Mouse (Mus musculus) adrenal gland, postnatal 36 days (tissue): ENCODE data around the gene Fuz. TPM values are rescaled to one million over a fixed set of nuclear protein-coding genes. Genes with fewer than 3 reads are reported as not detected.
A peak's percentile ranks its signal among the peaks of the same experiment; 100 is the strongest.
"Not testable (repeated sequence)": the region's sequence is repeated elsewhere in the genome, so short reads cannot be mapped to it uniquely, and the experiment has no call there.

Source experiments
- DNase-seq, 2 experiments: peaks; one replicate each; pipeline ENCODE4 v3.0.0; 2021; ENCODE audit warnings: mixed read lengths in 1 of 2
- total RNA-seq, 2 experiments: library from RNA; stranded (reverse); gene quantifications; 2 replicates each; pipeline ENCODE4 v1.2.3; 2021

Gene Fuz
- total RNA-seq, 2 experiments from 2014 or later: 24.9 to 25.8 TPM

DNA sequence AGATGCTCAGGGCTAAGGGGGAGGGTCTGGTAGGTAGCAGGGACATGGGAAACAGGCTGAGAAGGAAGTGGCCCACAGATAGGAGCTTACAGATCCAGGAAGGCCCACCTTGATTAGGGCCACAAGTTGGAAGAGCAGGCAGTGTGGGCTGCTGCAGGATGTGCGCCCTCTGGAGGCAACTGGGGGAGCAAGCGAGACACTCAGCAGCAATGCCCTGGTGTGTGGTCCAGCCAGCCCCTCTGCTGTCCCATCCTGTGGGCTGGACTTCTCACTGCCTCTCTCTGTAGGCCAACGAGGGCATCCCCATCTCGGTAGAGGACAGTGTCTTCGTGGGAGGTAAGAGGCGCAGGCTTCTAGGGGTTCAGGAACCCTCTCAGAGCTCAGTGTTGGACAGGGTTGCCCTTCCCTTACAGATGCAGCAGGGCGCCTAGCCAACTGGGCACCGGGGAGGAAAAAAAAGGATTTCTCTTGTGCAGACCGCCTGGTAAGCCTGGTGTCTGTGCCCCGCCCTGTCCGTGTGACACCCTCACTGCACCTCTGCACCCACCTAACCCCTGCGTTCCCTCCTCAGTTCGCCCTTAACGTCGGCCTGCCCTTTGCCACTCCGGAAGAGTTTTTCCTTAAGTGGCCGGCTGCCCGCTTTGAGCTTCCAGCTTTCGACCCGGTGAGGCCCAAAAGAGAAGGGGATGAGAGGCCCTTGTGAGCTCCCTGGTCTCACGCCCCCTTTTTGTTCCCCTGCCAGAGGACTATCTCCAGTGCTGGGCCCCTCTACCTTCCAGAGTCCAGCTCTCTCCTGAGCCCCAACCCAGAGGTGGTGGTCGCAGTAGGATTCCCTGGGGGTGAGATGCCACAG, 35.1 kb upstream of the Fuz start:
- peak; percentile 76 to 87 for DNase-seq

DNA sequence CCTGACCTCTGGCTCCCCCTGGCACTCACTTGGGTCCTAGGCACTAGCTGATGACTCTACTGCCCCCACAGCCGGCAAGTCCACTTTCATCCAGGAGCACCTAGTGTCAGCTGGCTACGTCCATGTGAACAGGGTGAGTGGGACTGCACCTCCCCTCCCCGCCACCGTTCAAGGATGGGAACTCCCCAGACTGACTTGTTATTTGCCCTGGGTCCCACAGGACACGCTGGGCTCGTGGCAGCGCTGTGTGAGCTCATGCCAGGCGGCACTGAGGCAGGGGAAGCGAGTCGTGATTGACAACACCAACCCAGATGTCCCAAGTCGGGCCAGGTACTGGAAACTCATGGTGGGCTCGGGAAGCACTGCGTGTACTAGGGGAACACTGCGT, 34.5 kb upstream of the Fuz start:
- DNase-seq: no peak

DNA sequence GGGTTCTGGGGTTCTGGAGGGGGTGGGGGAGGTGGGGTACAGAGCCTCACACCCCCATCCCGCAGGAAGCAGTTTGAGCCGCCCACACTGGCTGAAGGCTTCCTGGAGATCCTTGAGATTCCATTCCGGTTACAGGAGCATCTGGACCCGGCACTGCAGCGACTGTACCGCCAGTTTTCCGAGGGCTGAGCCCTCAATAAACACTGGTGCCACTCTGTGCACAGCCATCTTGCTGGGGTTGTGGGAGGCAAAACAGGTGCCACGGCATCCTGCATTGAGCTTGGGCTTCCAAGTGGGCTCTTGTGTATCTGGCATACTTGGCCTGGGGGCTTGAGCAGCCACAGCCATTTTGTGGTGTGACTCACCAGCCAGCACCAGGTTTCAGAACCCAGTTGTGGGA, 33.4 kb upstream of the Fuz start:
- DNase-seq: no peak

DNA sequence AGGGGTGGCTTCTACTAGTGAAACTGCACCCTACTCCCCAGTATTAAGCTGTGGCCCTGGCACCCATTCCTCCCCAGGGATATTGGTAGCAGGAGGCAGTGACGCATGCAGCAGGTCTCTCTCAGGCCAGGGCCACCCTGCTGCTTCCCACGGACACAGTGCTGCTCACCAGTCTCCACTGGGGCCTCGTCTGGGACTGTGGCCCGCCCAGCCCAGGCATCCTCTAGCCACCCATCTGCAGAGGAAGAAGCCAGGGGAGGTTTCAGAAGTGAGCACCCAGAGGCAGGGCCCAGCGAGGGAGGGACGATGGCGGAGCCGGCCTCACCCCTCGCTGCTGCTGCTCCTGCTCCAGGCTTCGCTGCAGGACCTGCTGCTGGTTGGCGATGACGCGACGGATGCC, 32.7 kb upstream of the Fuz start:
- no peak for DNase-seq

DNA sequence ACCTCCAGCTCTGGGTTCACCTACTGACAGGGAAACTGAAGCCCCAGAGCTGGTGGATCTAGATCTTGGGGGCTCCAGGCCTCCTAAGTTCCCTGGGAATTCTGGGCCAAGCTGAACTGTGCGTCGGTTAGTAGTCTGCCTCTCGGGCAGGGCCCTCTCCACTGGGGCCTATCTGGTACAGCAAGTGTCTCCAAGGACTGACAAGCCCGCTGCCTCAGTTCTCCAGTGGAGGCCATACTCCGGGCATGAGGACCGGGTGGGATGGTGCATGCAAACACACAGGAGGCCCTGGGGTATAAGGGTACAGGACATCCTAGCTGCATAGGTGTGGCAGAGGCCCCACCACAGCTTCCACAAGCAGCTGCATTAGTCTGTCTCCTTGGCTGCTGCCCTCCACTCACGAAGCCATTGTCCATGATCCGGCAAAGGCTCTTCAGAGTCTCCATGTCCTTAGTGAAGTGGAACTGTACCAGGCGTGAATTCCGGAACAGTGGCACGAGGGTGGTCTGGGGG, 31.8 kb upstream of the Fuz start:
- DNase-seq: no peak

DNA sequence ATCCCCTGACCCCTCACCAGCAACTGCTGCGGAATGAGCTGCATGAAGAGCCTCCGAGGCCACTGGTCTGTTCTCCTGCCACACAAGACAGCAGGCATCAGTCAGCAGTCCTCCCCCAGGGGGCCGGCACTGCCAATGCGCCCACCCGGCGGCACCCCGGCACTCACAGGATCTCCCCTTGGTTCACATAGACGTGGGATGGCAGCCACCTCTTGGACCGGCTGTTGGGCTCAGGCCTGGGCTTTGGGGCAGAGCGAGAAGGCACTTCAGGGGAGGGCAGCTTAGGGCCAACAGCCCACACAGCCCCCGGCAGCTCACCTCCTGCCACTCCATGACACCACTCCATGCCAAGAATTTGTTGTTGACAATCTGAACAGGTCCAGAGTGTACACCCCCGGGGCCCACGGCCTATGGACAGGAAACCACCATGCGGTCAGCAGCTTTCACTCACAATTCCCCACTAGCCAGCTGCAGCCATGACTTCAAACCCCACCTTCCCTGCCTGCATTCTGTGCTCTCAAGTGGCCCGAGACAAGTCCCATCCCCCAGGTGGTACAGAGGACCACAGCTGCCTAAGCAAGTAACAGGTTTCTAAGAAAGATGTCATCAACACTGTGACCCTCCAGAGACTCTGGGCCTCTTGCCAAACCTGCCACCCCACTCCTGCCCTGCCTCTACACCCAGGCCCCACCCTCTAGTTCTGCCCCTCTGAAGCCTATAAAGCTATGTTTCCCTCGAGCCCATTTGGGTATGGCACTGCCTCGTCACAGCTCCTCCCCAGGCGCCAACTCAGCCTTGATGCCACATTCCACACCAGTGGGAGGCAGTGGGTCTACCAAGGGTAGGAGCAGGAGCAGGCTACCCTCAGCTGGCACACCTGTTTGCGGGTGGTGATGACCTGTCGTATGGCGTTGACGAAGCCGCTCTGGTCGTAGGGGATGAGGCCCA, 31.0 kb upstream of the Fuz start:
- peak in 1 of 2 experiments; percentile 54 for DNase-seq

DNA sequence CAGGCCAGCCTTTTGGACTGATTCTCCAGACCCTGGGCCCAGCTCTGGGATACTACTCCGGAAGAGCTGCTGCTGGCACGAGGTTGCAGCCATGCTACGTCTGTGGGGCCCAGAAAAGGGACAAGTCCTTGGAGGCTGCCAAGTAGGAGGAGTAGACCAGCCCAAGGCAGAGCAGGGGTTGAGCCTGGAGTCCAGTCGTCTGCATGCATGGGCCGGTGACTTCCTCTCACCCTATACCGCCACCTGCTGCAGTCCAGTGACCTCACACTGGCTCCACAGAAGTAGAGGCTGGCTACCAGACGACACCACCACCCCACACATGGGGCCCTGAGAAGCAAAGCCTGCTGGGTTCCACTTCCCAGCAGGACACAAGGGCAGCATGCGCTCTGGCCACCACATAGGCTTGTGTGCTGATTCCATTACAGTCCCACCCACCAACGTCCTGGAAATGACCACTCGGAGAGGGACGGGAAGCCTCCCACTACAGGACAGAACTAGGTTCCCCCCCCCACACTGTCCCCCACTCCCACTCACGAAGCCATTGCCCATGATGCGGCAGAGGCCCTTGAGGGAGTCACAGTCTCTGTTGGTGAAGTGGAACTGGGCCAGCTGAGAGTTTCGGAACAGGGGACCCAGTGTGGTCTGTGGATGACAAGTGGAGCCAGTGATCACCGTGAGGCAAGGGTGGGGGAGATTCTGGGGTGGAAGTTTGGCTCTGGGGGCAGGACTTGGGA, 29.4 kb upstream of the Fuz start:
- DNase-seq: peak; percentile 88 to 89

DNA sequence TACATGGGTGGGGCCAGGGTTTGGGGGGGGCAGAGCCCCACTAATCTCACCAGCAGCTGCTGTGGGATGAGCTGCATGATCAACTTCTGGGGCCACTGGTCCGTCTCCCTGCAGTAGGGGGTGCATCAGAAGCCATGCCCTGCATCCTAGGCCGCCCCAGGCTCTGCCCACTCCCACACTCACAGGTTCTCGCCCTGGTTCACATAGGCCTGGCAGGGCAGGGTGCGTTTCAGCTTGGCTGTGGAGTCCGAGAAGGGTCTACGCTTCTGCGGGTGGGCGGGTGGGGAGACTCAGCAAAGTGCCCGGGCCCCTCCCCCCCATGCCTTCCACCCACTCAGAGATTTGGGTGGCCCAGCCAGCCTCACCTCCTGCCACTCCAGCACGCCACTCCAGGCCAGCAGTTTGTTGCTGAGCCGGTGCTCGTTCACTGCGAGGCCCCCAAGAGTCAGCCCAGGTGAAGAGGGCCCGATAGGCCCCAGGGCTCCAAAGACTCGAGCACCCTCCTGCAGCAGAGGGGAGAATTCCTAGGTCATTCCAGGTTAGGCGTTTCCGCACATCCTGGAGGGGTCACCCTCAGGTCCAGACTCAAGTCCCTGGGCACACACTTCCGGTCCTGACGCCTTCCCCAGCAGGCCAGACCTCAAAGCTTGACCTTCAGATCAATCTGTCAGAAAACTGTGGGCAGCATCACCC, 28.7 kb upstream of the Fuz start:
- peak in 1 of 2 experiments; percentile 49 for DNase-seq

DNA sequence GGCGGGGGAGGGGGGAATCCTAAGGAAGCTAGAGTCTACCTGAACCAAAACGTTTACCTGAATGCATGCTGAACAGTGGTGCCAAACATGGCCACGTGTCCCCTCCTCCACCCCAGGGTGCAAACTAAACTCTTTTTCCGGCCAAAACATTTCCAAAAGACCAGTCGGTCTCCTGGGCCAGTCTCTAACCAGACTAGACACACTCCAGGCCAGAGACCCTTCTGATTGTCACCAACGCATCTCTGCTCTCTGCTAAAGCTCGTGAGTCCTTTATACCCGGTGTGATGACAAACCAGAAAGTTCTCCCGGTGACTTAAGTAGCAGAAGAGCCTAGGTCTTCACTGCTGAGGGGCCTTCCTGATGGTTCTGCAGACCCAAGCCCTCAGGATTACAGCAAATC, 28.1 kb upstream of the Fuz start:
- no peak for DNase-seq

DNA sequence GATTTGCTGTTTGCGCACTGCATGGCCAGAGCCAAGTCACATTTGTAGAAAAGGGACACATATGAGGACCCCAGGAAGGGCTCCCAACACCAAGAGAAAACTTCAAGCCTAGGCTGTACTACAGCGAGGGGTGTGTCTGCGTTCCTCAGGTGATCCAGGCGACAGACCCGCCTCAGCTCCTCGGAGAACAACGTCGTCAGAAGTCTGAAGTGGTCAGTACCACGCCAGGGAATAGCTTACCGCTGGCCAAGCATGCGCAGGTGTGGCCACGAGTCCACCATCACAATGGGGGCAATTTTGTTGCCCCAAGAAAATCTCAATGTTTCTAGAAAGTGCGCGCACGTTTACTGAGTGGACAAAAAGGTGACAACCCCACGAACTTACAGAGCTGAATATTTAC, 27.4 kb upstream of the Fuz start:
- DNase-seq: no peak

DNA sequence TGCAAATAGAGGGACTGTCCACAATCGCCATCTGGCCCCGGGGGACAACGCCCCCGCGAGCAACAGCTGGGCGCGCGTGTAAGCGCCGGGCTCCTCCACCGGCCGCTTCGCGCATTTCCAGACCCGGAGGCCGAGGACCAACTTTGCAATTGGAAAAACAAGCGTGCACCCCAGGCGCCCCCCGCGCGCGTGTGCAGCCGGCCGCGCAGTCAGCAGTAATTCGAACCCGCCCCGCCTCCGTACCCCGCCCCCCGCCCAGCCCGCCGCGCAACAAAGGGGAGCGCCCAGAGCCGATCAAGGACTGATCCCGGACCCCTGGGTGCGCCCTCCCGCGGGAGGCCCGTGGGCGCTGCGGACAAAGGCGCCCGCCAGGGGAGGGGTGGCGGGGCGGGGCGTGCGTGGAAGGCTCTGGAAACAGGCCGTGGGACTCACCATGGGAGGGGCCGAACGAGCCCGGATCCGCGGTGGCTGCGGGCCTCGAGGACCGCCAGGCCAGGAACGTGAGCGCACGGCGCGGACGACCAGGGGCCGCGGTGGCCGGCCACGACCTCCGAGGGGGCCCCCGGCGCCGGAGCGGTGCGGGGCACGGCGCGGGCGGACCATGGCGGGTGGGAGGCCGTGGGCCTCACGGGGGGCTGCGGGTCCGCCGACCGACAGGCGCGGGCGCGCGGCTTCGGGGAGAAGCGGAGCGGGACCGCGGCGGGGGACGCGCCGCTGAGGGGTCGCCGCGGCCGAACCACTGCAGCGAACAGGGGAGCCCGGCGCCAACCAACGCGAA, 26.8 kb upstream of the Fuz start:
- DNase-seq: peak; percentile 80 to 83

DNA sequence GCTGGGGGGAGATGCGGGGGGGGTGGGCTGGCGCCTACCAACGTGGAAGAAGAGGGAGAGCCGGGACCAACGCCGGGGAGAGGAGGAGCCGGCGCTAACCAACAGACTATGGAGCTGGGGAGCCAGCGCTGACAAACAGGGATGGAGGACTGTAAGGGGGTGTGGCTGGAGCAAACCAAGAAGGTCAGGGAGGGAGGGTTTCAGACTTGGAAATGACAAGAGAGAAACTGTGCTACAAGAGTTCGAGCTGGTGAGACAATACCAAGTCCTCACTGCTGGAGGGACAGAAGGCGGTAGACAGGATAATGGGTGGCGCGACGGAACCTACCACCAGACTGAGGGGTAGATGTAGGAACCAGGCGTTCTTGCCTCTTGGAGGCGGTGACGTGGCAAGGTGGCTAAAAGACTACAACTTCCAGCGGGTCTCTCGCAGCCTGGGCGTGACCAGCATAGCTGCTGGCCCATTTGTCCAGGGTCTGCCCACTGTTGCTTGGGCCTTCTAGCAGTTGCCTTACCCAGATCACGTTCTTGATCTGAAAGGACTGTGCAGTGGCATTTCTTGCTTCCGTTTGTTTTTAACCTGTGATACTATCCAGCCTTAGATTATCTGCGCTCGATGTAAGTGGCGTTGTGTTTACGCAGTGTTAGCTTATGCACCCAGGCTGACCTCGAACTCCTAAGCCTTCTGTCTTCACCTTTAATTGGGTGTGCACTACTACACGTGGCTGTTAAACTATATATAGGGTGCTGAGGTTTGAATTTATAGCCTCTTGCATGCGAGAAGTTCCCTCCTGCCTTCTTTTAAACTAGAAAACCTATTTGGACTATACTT, 26.0 kb upstream of the Fuz start, which contains the start of gene Ptov1:
TSS of gene Ptov1 (minus strand) at position 92 of the 832 bp plus-strand sequence.
- peak; percentile 92 to 93 for DNase-seq

DNA sequence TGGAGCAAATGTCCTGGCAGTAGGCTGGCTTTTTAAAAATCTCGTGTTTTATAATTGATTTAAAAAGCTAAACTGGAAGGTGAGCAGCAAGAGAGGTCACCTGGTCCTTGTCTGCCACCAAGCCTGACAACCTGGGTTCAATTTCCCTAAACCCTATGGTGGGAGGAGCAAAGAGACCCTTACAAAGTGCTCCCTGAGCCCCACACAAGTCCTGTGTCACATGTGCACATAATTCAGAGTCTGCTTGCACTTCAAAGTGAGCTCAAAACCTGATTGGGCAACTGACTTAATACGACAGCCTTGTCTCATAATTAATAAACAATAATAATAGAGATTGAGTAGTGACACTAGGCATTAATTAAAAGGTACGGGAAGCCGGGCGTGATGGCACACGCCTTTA, 25.3 kb upstream of the Fuz start:
- DNase-seq: no peak

DNA sequence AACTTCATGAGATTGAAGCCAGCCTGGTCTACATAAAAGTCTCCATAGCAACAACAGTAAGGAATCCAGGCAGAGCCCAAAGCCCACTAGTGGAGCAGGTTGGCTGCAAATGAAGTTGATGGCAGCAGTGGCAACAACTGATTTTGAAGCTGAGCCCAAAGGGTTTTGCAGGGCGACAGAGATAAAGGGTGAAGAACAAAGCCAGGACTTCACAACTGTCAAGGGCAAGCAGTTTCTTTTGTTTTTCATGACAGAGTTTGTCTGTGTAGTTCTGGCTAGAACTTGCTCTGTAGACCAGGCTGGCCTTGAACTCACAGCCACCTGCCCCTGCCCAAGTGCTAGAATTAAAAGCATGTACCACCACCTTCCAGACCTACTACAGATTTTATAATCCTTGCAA, 24.7 kb upstream of the Fuz start:
- DNase-seq: no peak

DNA sequence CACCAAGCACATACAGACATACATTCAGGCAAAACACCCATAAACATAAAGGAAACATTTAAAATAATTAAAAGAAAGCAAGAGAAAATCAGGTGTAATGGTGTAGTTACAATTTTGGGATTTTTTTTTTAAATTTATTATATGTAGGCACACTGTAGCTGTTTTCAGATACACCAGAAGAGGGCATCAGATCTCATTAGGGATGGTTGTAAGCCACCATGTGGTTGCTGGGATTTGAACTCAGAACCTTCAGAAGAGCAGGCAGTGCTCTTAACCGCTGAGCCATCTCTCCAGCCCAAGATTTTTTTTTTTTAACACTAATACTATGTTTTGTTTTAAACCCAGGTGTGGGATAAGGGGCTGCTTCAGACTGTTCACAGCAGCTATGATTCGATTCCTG, 24.1 kb upstream of the Fuz start:
- not testable (repeated sequence) for DNase-seq

DNA sequence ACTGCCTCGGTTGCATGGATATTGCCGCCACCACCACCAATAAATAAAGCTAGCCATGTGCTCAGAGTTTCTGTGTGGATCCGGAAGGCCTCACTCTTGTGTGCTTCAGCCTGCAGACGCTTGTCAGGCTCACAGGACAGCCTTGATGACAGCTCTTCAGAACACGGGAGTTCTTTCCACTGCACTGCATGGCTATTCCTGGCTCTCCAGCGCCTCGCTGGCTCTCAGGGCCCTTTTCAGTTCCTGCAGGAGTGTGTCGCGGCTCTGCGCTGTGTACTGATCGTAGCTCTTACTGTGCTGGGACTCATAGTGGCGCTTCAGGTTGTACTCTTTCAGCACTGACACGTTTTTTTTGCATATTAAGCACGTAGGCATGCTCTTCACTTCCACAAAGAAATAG, 18.0 kb upstream of the Fuz start:
- DNase-seq: no peak

DNA sequence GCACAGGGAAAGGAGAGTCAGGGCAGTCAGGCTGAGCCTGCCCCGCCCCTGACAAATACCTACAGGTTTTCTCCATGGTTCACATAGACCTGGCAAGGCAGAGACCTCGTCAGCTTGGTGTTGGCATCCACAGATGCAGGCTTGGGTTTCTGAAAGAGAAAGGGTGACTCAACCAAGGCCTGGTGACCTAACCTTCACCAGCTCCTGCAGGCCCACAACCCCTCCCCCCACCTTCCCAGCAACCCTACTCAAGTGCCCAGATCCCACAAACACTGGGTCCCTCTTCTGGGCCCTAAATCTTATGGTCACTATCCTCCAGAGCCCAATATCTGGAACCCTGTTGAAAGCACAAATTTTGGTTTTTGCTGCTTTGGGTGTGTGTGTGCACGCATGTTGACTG, 12.8 kb upstream of the Fuz start:
- DNase-seq: peak; percentile 73 to 80

DNA sequence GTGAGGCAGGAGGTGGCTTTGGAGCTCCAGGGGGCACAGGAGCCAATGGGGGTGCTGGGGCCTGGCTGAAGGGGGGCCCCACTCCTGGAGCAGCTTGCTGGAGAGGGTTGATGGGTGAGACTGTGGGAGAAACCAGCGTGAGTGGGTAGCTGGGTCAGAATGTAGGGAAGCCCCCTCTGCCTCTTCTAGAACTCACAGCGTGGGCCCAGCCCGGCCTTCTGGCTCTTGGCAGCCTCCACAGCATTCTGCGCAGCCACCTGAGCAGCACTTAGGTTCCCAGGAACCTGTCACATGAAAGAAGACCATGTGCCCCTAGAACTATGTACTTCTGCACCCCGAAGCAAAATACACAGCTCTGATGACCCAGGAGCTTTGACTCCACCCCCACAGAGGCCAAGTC, 11.2 kb upstream of the Fuz start:
- no peak for DNase-seq

DNA sequence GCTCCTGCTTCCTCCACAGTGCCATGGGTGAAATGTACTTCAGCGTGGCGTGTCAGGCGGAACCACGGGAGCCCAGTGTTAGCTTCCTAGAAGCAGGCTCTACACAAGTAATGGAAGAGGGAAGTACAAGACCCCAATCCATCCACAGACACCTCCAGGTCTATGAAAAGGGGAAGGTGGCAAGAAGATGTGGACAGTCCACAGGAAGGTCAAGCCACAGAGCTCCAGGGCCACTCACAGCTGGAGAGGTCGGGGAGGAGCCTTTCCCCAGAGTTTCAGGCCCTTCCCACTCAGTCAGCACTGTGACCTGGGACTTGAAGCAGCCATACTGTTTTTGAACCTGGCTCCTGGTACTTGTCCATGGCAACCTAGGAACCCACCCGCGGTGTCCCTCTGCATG, 8.9 kb upstream of the Fuz start:
- DNase-seq: no peak
